Comparison of ENCODE assay signal across 9 mouse cellular contexts in genomic region chr1:34121157-34122015, GRCm38 (mm10).
DNase-seq lines count a peak whose midpoint lies in the region; ATAC-seq and TF ChIP-seq lines count a peak whose summit lies in the region.
"Had no signal": no experiment of that assay in that cellular context is flagged by ENCODE, and none has a peak within 500 bp of the region (broad histone marks: within the 10 kb centered on the region; RNA-seq: fewer than 3 reads in every experiment).

No protein-coding gene starts in this region.

- H3K27ac ChIP-seq in midbrain, embryonic 10.5 days (replicated peaks), result peak overlapping the region; percentile 52; the same call in 1 of the 2 replicates
- H3K27ac ChIP-seq in midbrain, embryonic 11.5 days (ENCODE audit: low read depth, low read length), result no peak overlapping the region
- H3K27ac ChIP-seq in kidney, adult 2 months (ENCODE audit: insufficient read depth, low read depth, low read length), result peak overlapping the region; percentile 97
- peak overlapping the region; percentile 79 for H3K27ac ChIP-seq in liver, embryonic 16.5 days (ENCODE audit: low read length)
- H3K27ac ChIP-seq in stomach, embryonic 14.5 days (ENCODE audit: low read length), result peak overlapping the region; percentile 56; the same call in 1 of the 2 replicates
- H3K27ac ChIP-seq: macrophage had no signal

- 83% methylated on average over 29 of the region's 29 CpGs for WGBS in midbrain, embryonic 10.5 days
- WGBS in midbrain, embryonic 11.5 days, result 83% methylated on average over 29 of the region's 29 CpGs
- WGBS in kidney, adult 2 months, result 18% methylated on average over 29 of the region's 29 CpGs
- 58% methylated on average over 29 of the region's 29 CpGs for WGBS in liver, embryonic 16.5 days (ENCODE audit: insufficient replicate concordance)
- WGBS in stomach, embryonic 14.5 days, result 35% methylated on average over 29 of the region's 29 CpGs

- no peak for ATAC-seq in midbrain, embryonic 11.5 days (ENCODE audit: low FRiP score)
- ATAC-seq in cerebellum, adult (ENCODE audit: insufficient number of reproducible peaks, low FRiP score, low TSS enrichment), result peak; percentile 56; the same call in 1 of the 2 replicates
- ATAC-seq in liver, embryonic 16.5 days (ENCODE audit: low read depth), result peak; percentile 49
- peak; percentile 68 for ATAC-seq in stomach, embryonic 14.5 days (ENCODE audit: insufficient number of reproducible peaks, insufficient read depth, low FRiP score, low read depth)
- no peak for ATAC-seq in megakaryocyte, adult 5-6 weeks (ENCODE audit: poor library complexity, severe bottlenecking)

- no peaks in the 10 kb centered on the region for H3K36me3 ChIP-seq in midbrain, embryonic 10.5 days
- H3K36me3 ChIP-seq in midbrain, embryonic 11.5 days (ENCODE audit: control insufficient read depth, insufficient read depth, low read length), result no peaks in the 10 kb centered on the region
- no peaks in the 10 kb centered on the region for H3K36me3 ChIP-seq in kidney, adult 2 months (ENCODE audit: control insufficient read depth, insufficient read depth, low read length)
- H3K36me3 ChIP-seq in liver, embryonic 16.5 days (ENCODE audit: control insufficient read depth, insufficient read depth), result no peaks in the 10 kb centered on the region
- H3K36me3 ChIP-seq in stomach, embryonic 14.5 days (ENCODE audit: control insufficient read depth, insufficient read depth, low read length), result no peaks in the 10 kb centered on the region

- TF ChIP-seq CTCF in kidney, adult 2 months (conservative IDR thresholded peaks at IDR 0.05; ENCODE audit: insufficient read depth, insufficient read length, low read depth, low read length), result no peak

- H3K27me3 ChIP-seq in midbrain, embryonic 10.5 days (ENCODE audit: low read depth, poor library complexity, severe bottlenecking), result no peaks in the 10 kb centered on the region
- H3K27me3 ChIP-seq in midbrain, embryonic 11.5 days (ENCODE audit: control insufficient read depth, insufficient read depth, low read length), result no peaks in the 10 kb centered on the region
- no peaks in the 10 kb centered on the region for H3K27me3 ChIP-seq in kidney, adult 2 months (replicated peaks; ENCODE audit: control insufficient read depth, insufficient read depth, low read length)
- H3K27me3 ChIP-seq in liver, embryonic 16.5 days (ENCODE audit: control insufficient read depth, insufficient read depth, low read depth, low read length), result no peaks in the 10 kb centered on the region
- no peaks in the 10 kb centered on the region for H3K27me3 ChIP-seq in stomach, embryonic 14.5 days (ENCODE audit: control insufficient read depth, insufficient read depth, low read length)

- peaks cover 15% of the 10 kb centered on the region for H3K4me1 ChIP-seq in midbrain, embryonic 10.5 days
- no peaks in the 10 kb centered on the region for H3K4me1 ChIP-seq in midbrain, embryonic 11.5 days (ENCODE audit: control insufficient read depth, insufficient read depth, low read length)
- H3K4me1 ChIP-seq in kidney, adult 2 months (ENCODE audit: control insufficient read depth, insufficient read depth, low read length), result peaks cover 17% of the 10 kb centered on the region
- H3K4me1 ChIP-seq in liver, embryonic 16.5 days (ENCODE audit: control insufficient read depth, low read depth, low read length), result no peaks in the 10 kb centered on the region; the same call in none of the 2 replicates
- H3K4me1 ChIP-seq in stomach, embryonic 14.5 days (ENCODE audit: control insufficient read depth, insufficient read depth, low read length), result peaks cover 13% of the 10 kb centered on the region; the same call in 1 of the 2 replicates

- H3K9me3 ChIP-seq in midbrain, embryonic 10.5 days (replicated peaks), result no peaks in the 10 kb centered on the region
- H3K9me3 ChIP-seq in midbrain, embryonic 11.5 days (ENCODE audit: control insufficient read depth, low read length), result no peaks in the 10 kb centered on the region
- no peaks in the 10 kb centered on the region for H3K9me3 ChIP-seq in liver, embryonic 16.5 days (replicated peaks; ENCODE audit: control insufficient read depth, low read length)
- H3K9me3 ChIP-seq in stomach, embryonic 14.5 days (ENCODE audit: control insufficient read depth, low read depth, low read length), result no peaks in the 10 kb centered on the region

- no peak overlapping the region for H3K4me2 ChIP-seq in midbrain, embryonic 11.5 days
- peak overlapping the region; percentile 47 for H3K4me2 ChIP-seq in liver, embryonic 16.5 days (ENCODE audit: low read depth, low read length)
- peak overlapping the region; percentile 61 for H3K4me2 ChIP-seq in stomach, embryonic 14.5 days (replicated peaks; ENCODE audit: low read depth, low read length)

- no peak overlapping the region for H3K4me3 ChIP-seq in midbrain, embryonic 10.5 days
- no peak overlapping the region for H3K4me3 ChIP-seq in midbrain, embryonic 11.5 days (ENCODE audit: low read depth, low read length)
- H3K4me3 ChIP-seq in kidney, adult 2 months (ENCODE audit: insufficient read depth, low read depth, low read length), result peak overlapping the region; percentile 66
- H3K4me3 ChIP-seq in liver, embryonic 16.5 days (ENCODE audit: low read depth, low read length), result peak overlapping the region; percentile 48
- H3K4me3 ChIP-seq in stomach, embryonic 14.5 days (ENCODE audit: low read depth, low read length), result peak overlapping the region; percentile 22

- H3K9ac ChIP-seq in midbrain, embryonic 11.5 days (ENCODE audit: low read length), result no peak overlapping the region
- peak overlapping the region; percentile 28; the same call in 1 of the 2 replicates for H3K9ac ChIP-seq in liver, embryonic 16.5 days (ENCODE audit: low read depth, low read length)
- peak overlapping the region; percentile 10; the same call in 1 of the 2 replicates for H3K9ac ChIP-seq in stomach, embryonic 14.5 days (replicated peaks; ENCODE audit: low read depth, low read length)

- DNase-seq in midbrain, embryonic 10.5 days (ENCODE audit: low spot score), result no peak
- no peak for DNase-seq in midbrain, embryonic 11.5 days (ENCODE audit: low spot score, missing footprints)
- DNase-seq in heart, adult 11 months, result peak; percentile 98
- DNase-seq in kidney, adult 2 months, result peak; percentile 94

- TF ChIP-seq POLR2A in kidney, adult 2 months (IDR thresholded peaks at IDR 0.05; ENCODE audit: low read depth, low read length), result peak; percentile 52

Comparison
In these comparisons a context has a peak if more than half of its experiments do, and no peak if none do; other contexts are left out.
1. DNase-seq: peak in heart, adult 11 months (single experiment) and kidney, adult 2 months (single experiment); none in midbrain, embryonic 10.5 days (single experiment) and midbrain, embryonic 11.5 days (single experiment).
2. H3K4me3 ChIP-seq: peak in kidney, adult 2 months (single experiment), liver, embryonic 16.5 days (single experiment) and stomach, embryonic 14.5 days (single experiment); none in midbrain, embryonic 10.5 days (single experiment) and midbrain, embryonic 11.5 days (single experiment).
3. ATAC-seq: peak in cerebellum, adult (single experiment), liver, embryonic 16.5 days (single experiment) and stomach, embryonic 14.5 days (single experiment); none in midbrain, embryonic 11.5 days (single experiment) and megakaryocyte, adult 5-6 weeks (single experiment).